Mouse (Mus musculus) embryonic facial prominence, embryonic 14.5 days (tissue): ENCODE measurements around the gene Polk. TPM values are rescaled to one million over a fixed set of nuclear protein-coding genes. Genes with fewer than 3 reads are reported as not detected.

ENCODE experiments used
- ATAC-seq: fragments of 200-750 bp; cut with Nextera tagmentation; 2 replicates; pipeline ENCODE4 v1.8.0; 2017; ENCODE audit warnings: low read depth, moderate number of reproducible peaks, moderate TSS enrichment
- DNase-seq: peaks from one replicate; pipeline ENCODE4 v3.0.0-alpha.2; 2015; ENCODE audit warnings: low spot score
- H3K27ac ChIP-seq: fragments of 300-500 bp; sonication (generic); replicated peaks from 2 replicates; pipeline ENCODE4 v1.5.1; 2014; ENCODE audit warnings: low read depth, mild to moderate bottlenecking, low read length, moderate library complexity
- H3K27me3 ChIP-seq: fragments of 300-500 bp; sonication (generic); replicated peaks from 2 replicates; pipeline ENCODE4 v1.6.1; 2014; ENCODE audit warnings: low read length; ENCODE audit not compliant: control insufficient read depth, insufficient read depth
- H3K36me3 ChIP-seq: fragments of 300-500 bp; sonication (generic); 2 replicates; pipeline ENCODE4 v1.6.1; 2014; ENCODE audit warnings: low read length, mixed read lengths; ENCODE audit not compliant: control insufficient read depth, insufficient read depth
- H3K4me1 ChIP-seq: fragments of 300-500 bp; sonication (generic); 2 replicates; pipeline ENCODE4 v1.6.1; 2014; ENCODE audit warnings: antibody characterized with exemption, low read length; ENCODE audit not compliant: control insufficient read depth, insufficient read depth
- H3K4me2 ChIP-seq: fragments of 300-500 bp; sonication (generic); 2 replicates; pipeline ENCODE4 v1.6.1; 2014; ENCODE audit warnings: low read depth, mild to moderate bottlenecking, low read length, moderate library complexity, mixed read lengths
- H3K4me3 ChIP-seq: fragments of 300-500 bp; sonication (generic); 2 replicates; pipeline ENCODE4 v1.5.1; 2014; ENCODE audit warnings: low read depth, mild to moderate bottlenecking, low read length
- H3K9ac ChIP-seq: fragments of 300-500 bp; sonication (generic); 2 replicates; pipeline ENCODE4 v1.6.1; 2014; ENCODE audit warnings: low read depth, mild to moderate bottlenecking, low read length, moderate library complexity, mixed read lengths
- H3K9me3 ChIP-seq: fragments of 300-500 bp; sonication (generic); 2 replicates; pipeline ENCODE4 v1.6.1; 2016; ENCODE audit warnings: low read length; ENCODE audit not compliant: control insufficient read depth
- WGBS: fragments of 180-500 bp; shearing (Covaris S2); extraction: QIAGEN DNeasy Blood & Tissue Kit; methylation state at CpG from one replicate; pipeline ENCODE4 v1.1.7; 2014; 5-methylcytosine and 5-hydroxymethylcytosine counted together
- polyA plus RNA-seq: library from polyadenylated mRNA; unstranded; fragments of >200 nt; fragmentation: Nextera tagmentation; extraction: Ambion mirVana; gene quantifications from 2 replicates; pipeline ENCODE4 v1.2.1, GENCODE M21; 2014

Gene Polk
- polyA plus RNA-seq, 1 experiment from 2014 or later, result 10.1 TPM

DNA sequence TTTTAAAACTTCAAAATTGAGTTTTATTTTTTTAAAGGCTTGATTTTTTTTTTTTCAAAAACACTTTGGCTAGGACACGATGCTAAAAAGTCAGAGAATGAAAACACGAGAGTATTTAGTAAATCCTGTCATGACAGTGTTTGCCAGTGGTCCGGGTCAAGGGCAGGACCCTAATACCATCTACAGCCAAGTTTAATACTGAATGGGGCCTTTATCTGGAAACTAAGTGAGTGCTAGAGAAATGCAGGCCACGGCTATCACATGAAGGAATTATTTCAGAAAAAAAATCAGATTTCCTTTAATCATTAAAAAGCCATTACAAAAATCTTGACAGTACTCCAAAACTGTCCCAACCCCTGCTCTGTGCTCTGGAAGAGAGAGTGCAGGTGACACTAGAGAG, 36.7 kb downstream of the Polk start:
- ATAC-seq, result no peak

DNA sequence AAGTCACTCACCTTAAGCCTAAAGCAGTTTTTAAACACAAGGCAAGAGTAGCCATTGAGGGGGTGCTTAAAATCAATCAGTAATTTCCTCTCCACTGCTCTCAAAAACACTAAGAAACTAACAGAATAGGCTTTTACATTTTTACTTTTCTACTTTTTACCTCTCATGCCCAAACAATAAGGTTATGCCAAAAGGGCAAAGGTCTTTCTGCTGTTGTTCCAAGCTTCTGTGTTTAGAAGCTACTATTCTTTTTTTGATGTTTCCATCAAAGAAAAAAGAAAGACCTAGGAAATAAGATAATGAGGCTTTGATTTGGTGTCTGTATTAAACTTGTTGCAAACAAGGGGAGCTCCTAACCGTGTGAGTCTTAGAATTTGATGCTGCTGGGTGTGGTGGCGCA, 42.5 kb downstream of the Polk start:
- H3K9ac ChIP-seq, result no peak overlapping the region
- no peaks in the 10 kb centered on the region for H3K4me1 ChIP-seq
- H3K4me3 ChIP-seq, result no peak overlapping the region
- no peaks in the 10 kb centered on the region for H3K9me3 ChIP-seq
- ATAC-seq (no peak), DNase-seq (no peak)
- no peak overlapping the region for H3K4me2 ChIP-seq
- peaks cover 16% of the 10 kb centered on the region; the same call in 1 of the 2 replicates for H3K36me3 ChIP-seq
- H3K27ac ChIP-seq, result no peak overlapping the region
- no peaks in the 10 kb centered on the region for H3K27me3 ChIP-seq
- WGBS, result 85% methylated on average over 2 of the region's 2 CpGs

More for the DNA sequence above, 36.7 kb downstream of the Polk start:
- DNase-seq, result no peak
- Histone ChIP-seq H3K36me3 (peaks cover 4% of the 10 kb centered on the region; the same call in 1 of the 2 replicates), H3K9me3 (no peaks in the 10 kb centered on the region), H3K27ac (no peak overlapping the region), H3K27me3 (no peaks in the 10 kb centered on the region), H3K4me3 (no peak overlapping the region), H3K4me1 (no peaks in the 10 kb centered on the region), H3K4me2 (no peak overlapping the region), H3K9ac (no peak overlapping the region)
- WGBS, result 71% methylated on average over 4 of the region's 4 CpGs

DNA sequence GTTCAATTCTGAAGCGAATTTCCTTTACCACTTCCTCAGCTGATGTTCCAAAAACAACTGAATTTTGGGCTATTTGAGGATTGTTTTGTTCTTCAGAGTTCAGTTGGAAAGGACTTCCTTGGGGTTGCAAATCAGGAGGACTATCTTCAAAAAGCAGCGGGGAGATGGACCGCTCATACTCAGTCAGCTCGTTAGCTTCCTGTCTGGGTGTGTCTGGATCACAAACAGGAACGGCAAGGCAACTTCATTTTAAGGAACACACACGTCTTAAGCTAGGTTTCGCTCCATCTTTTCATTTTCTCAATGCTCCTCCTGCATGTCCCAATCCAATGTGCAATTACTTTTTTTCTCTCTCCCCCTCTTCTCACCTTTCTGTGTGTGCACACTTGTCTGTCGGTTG, 45.7 kb downstream of the Polk start:
- Histone ChIP-seq H3K4me2 (no peak overlapping the region), H3K4me1 (no peaks in the 10 kb centered on the region), H3K27ac (no peak overlapping the region), H3K27me3 (no peaks in the 10 kb centered on the region), H3K4me3 (no peak overlapping the region), H3K9ac (no peak overlapping the region), H3K9me3 (no peaks in the 10 kb centered on the region), H3K36me3 (peaks cover 18% of the 10 kb centered on the region; the same call in 1 of the 2 replicates)
- WGBS, result 76% methylated on average over 8 of the region's 8 CpGs
- DNase-seq, result no peak
- no peak for ATAC-seq

DNA sequence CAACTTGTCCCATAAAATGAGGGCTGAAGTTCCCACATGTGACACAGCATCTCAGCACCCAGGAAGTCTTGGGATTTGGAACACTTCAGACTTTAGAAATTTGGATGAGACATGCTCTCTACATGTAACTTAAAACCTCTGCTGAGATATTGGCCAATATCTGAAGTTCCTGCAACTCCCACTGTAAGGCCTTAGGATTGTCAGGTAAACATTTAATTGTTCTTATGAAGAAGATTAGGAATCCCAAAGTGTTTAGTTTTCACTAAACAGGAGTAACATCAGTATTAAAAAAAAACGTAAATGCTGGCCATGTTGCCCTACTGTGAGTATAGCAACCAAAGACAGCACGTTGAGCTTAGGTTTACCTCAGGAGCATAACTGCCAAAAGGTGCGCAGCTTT, 51.9 kb downstream of the Polk start, which contains the start of gene Gm17622:
Gene Gm17622, plus strand, starts transcription at position 301 of the 400 bp plus-strand sequence.
- Histone ChIP-seq H3K4me1 (no peaks in the 10 kb centered on the region), H3K4me3 (no peak within 1 kb of the TSS), H3K27ac (no peak within 1 kb of the TSS), H3K27me3 (no peaks in the 10 kb centered on the region), H3K9me3 (no peaks in the 10 kb centered on the region), H3K9ac (no peak within 1 kb of the TSS), H3K4me2 (no peak within 1 kb of the TSS), H3K36me3 (peaks cover 31% of the 10 kb centered on the region)
- 93% methylated on average over 3 of the region's 3 CpGs for WGBS
- DNase-seq (no peak), ATAC-seq (no peak)

DNA sequence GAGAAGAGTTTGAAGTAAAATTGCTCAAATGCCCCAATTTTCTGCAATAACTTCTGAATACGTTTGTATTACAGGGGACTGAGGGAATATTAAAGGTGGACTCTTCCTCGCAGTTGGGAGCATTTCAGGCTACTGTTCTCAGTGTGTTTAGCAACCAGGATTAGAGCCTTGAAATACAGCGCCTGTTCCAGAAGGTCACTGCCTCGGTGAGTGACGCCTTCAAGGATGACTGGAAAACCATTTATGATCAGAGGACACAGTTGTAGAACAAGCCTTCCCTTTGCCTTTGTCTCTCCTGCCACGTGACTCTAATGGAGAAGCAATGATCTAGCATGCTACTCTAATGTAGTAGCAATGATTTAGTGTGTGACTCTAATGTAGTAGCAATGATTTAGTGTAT, 54.4 kb downstream of the Polk start:
- H3K4me2 ChIP-seq, result no peak overlapping the region
- H3K4me1 ChIP-seq, result no peaks in the 10 kb centered on the region
- no peak for DNase-seq
- no peaks in the 10 kb centered on the region for H3K27me3 ChIP-seq
- 93% methylated on average over 6 of the region's 6 CpGs for WGBS
- no peaks in the 10 kb centered on the region for H3K9me3 ChIP-seq
- no peak overlapping the region for H3K27ac ChIP-seq
- ATAC-seq, result no peak
- no peak overlapping the region for H3K9ac ChIP-seq
- H3K36me3 ChIP-seq, result peaks cover 46% of the 10 kb centered on the region
- no peak overlapping the region for H3K4me3 ChIP-seq

DNA sequence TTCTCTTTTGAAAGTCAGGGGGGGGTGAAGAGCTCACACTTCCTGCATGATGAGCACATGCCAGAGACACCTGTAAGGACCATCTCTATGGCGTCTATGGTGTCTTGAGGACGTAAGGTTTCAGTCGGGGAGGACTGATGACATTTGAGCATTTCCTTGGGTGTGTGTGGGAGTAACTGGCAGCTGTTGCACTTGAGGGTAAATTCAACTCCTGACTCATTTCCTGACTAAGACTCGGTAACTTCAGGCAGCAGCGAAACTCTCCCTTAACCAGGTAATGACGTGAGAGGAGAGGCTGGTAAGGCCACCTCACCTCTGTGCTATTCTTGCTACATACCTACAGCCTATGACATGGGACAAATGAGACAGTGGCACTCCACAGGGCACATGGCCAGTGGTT, 55.1 kb downstream of the Polk start:
- no peaks in the 10 kb centered on the region for H3K9me3 ChIP-seq
- no peak for ATAC-seq
- peaks cover 46% of the 10 kb centered on the region for H3K36me3 ChIP-seq
- no peak overlapping the region for H3K27ac ChIP-seq
- no peaks in the 10 kb centered on the region for H3K27me3 ChIP-seq
- no peaks in the 10 kb centered on the region for H3K4me1 ChIP-seq
- no peak overlapping the region for H3K4me3 ChIP-seq
- H3K4me2 ChIP-seq, result no peak overlapping the region
- no peak overlapping the region for H3K9ac ChIP-seq
- no peak for DNase-seq
- 94% methylated on average over 6 of the region's 6 CpGs for WGBS

DNA sequence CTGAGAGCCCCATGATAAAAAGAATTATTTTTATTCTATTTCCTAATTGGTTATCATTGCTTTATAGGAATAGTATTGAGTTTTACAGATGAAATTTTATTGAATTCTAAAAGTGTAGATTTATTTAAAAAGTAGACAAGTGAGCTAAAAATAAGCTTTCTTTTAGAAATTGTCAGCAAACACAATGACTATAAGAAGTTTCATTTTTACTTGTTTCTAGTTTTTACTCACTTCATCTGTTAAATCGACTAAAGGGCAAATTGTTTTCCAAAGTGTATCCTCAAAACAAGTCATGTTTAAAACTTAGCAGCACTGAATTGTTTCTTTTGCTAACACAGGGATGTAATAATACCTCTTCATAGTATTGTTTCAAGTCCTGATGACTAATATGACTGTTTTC, 63.4 kb downstream of the Polk start:
- H3K27me3 ChIP-seq, result no peaks in the 10 kb centered on the region
- no peaks in the 10 kb centered on the region for H3K9me3 ChIP-seq
- no peaks in the 10 kb centered on the region for H3K4me1 ChIP-seq
- peaks cover 16% of the 10 kb centered on the region for H3K36me3 ChIP-seq
- no peak overlapping the region for H3K27ac ChIP-seq
- ATAC-seq (no peak), DNase-seq (no peak)
- no peak overlapping the region for H3K4me3 ChIP-seq
- WGBS, result 98% methylated on average over 1 of the region's 1 CpGs
- no peak overlapping the region for H3K9ac ChIP-seq
- H3K4me2 ChIP-seq, result no peak overlapping the region

DNA sequence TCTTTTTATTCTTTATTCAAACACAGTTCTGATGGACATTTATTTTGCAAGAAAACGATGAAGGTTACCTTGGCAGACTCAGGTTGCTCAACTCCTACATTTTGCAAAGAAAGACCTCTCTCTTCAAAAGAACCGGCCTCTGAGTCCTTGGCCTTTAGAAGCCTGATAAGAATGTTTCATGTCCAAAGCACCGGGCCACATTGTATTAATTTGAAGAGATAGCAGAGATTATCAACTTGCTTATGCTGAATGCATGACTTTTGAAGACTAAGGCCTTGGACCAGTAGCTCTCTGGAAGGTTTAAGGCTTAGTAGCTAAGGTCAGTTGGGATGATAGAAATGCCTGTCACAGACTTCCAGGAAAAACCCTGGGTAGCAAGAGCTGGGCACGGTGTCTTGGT, 65.2 kb downstream of the Polk start:
- no peak overlapping the region for H3K9ac ChIP-seq
- H3K36me3 ChIP-seq, result 0 out of 2 replicates have a peak, but pooled peaks cover 7% of the 10 kb centered on the region
- WGBS, result 95% methylated on average over 4 of the region's 4 CpGs
- no peak for ATAC-seq
- H3K27ac ChIP-seq, result no peak overlapping the region
- no peak for DNase-seq
- no peaks in the 10 kb centered on the region for H3K9me3 ChIP-seq
- H3K4me2 ChIP-seq, result no peak overlapping the region
- H3K27me3 ChIP-seq, result no peaks in the 10 kb centered on the region
- no peak overlapping the region for H3K4me3 ChIP-seq
- H3K4me1 ChIP-seq, result no peaks in the 10 kb centered on the region

DNA sequence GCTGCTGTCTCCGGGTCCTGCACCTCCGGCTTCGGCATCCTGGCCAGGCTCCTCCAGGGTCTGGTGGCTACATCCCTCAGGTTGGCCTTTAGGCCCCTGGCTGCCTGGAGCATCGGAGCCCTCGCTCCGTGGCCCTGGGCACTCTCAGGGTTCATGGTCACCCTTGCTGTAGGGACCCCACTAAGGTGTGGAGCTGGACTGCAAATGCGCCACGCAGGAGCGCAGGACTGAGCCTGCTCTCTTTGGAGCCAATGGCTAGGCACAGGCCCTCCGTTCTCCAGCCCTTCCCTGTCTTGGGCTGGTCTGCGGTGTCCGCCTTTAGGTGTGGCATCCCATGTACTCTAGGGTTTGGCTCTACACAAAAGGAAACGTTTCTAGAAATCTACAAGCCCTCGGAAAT, 71.4 kb downstream of the Polk start, which contains the start of gene Ankdd1b:
Gene Ankdd1b, minus strand, starts transcription at position 242 of the 400 bp plus-strand sequence.
- Histone ChIP-seq H3K4me3 (no peak within 1 kb of the TSS), H3K4me2 (no peak within 1 kb of the TSS), H3K9me3 (no peaks in the 10 kb centered on the region), H3K4me1 (no peaks in the 10 kb centered on the region), H3K27ac (no peak within 1 kb of the TSS), H3K9ac (no peak within 1 kb of the TSS), H3K27me3 (no peaks in the 10 kb centered on the region), H3K36me3 (no peaks in the 10 kb centered on the region)
- DNase-seq (no peak), ATAC-seq (no peak)
- 88% methylated on average over 14 of the region's 14 CpGs for WGBS
